Mouse (Mus musculus): Measurements from ENCODE around the gene Opn1sw. TPM values are rescaled to one million over a fixed set of nuclear protein-coding genes. Genes with fewer than 3 reads are reported as not detected.

Gene Opn1sw
- polyA plus RNA-seq (2014; fragmentation: Nextera tagmentation; extraction: Ambion mirVana), result 0.37 and 1.6 TPM in 2 replicates

- no peak within 1 kb of the TSS for H3K27ac ChIP-seq (ENCODE audit: low read depth, low read length)
- no peaks in the 10 kb centered on the region for H3K4me1 ChIP-seq (ENCODE audit: control insufficient read depth, insufficient read depth, low read length)
- ATAC-seq (ENCODE audit: low read depth), result peak; percentile 54; the same call in 1 of the 2 replicates
- no peak within 1 kb of the TSS for H3K4me3 ChIP-seq (ENCODE audit: low read depth, low read length)
- no peaks in the 10 kb centered on the region for H3K27me3 ChIP-seq (ENCODE audit: control insufficient read depth, insufficient read depth, low read length)
- 4% methylated on average over 12 of the region's 12 CpGs for WGBS
- no peaks in the 10 kb centered on the region for H3K36me3 ChIP-seq (ENCODE audit: control insufficient read depth, insufficient read depth, low read length)
- no peak within 1 kb of the TSS for H3K9ac ChIP-seq (replicated peaks; ENCODE audit: low read depth, low read length)
- H3K9me3 ChIP-seq (ENCODE audit: control insufficient read depth, low read length), result no peaks in the 10 kb centered on the region
- H3K4me2 ChIP-seq (ENCODE audit: low read depth, low read length), result no peak within 1 kb of the TSS
Observed at GRCm38 (mm10) chr6:29388052-29388518, at the start of gene Opn1sw. Gene Opn1sw (minus strand): TSS chr6:29388468.

GRCm38 (mm10) chr6:29436461-29436934, 48.2 kb upstream of the Opn1sw start:
- peak overlapping the region; percentile 40 for H3K27ac ChIP-seq (ENCODE audit: low read depth, low read length)
- H3K4me2 ChIP-seq (ENCODE audit: low read depth, low read length), result peak overlapping the region; percentile 70
- H3K4me1 ChIP-seq (ENCODE audit: control insufficient read depth, insufficient read depth, low read length), result peaks cover 11% of the 10 kb centered on the region; the same call in 1 of the 2 replicates
- H3K27me3 ChIP-seq (ENCODE audit: control insufficient read depth, insufficient read depth, low read length), result peaks cover 18% of the 10 kb centered on the region
- no peaks in the 10 kb centered on the region; the same call in 1 of the 2 replicates for H3K36me3 ChIP-seq (ENCODE audit: control insufficient read depth, insufficient read depth, low read length)
- 3% methylated on average over 11 of the region's 11 CpGs for WGBS
- ATAC-seq (ENCODE audit: low read depth), result peak; percentile 52; the same call in 1 of the 2 replicates
- H3K9me3 ChIP-seq (ENCODE audit: control insufficient read depth, low read length), result no peaks in the 10 kb centered on the region
- H3K9ac ChIP-seq (replicated peaks; ENCODE audit: low read depth, low read length), result 0 out of 2 replicates have a peak overlapping the region, but pooled peaks have one; percentile 11
- 0 out of 2 replicates have a peak overlapping the region, but pooled peaks have one; percentile 7 for H3K4me3 ChIP-seq (ENCODE audit: low read depth, low read length)

GRCm38 (mm10) chr6:29435940-29436451, 47.7 kb upstream of the Opn1sw start:
- H3K4me3 ChIP-seq (ENCODE audit: low read depth, low read length), result peak overlapping the region; percentile 36; the same call in 1 of the 2 replicates
- no peaks in the 10 kb centered on the region for H3K9me3 ChIP-seq (ENCODE audit: control insufficient read depth, low read length)
- peak; percentile 46 for ATAC-seq (ENCODE audit: low read depth)
- H3K27ac ChIP-seq (ENCODE audit: low read depth, low read length), result peak overlapping the region; percentile 40
- peaks cover 18% of the 10 kb centered on the region for H3K27me3 ChIP-seq (ENCODE audit: control insufficient read depth, insufficient read depth, low read length)
- 6% methylated on average over 6 of the region's 6 CpGs for WGBS
- H3K36me3 ChIP-seq (ENCODE audit: control insufficient read depth, insufficient read depth, low read length), result no peaks in the 10 kb centered on the region
- peaks cover 11% of the 10 kb centered on the region; the same call in 1 of the 2 replicates for H3K4me1 ChIP-seq (ENCODE audit: control insufficient read depth, insufficient read depth, low read length)
- H3K4me2 ChIP-seq (ENCODE audit: low read depth, low read length), result peak overlapping the region; percentile 70
- no peak overlapping the region for H3K9ac ChIP-seq (replicated peaks; ENCODE audit: low read depth, low read length)

GRCm38 (mm10) chr6:29434911-29435691, 46.8 kb upstream of the Opn1sw start:
- Histone ChIP-seq H3K36me3 (ENCODE audit: control insufficient read depth, insufficient read depth, low read length) (no peaks in the 10 kb centered on the region), H3K9ac (replicated peaks; ENCODE audit: low read depth, low read length) (peak overlapping the region; percentile 8; the same call in 1 of the 2 replicates), H3K4me1 (ENCODE audit: control insufficient read depth, insufficient read depth, low read length) (peaks cover 11% of the 10 kb centered on the region; the same call in 1 of the 2 replicates), H3K27ac (ENCODE audit: low read depth, low read length) (peak overlapping the region; percentile 40), H3K27me3 (ENCODE audit: control insufficient read depth, insufficient read depth, low read length) (peaks cover 18% of the 10 kb centered on the region), H3K9me3 (ENCODE audit: control insufficient read depth, low read length) (no peaks in the 10 kb centered on the region), H3K4me2 (ENCODE audit: low read depth, low read length) (peak overlapping the region; percentile 70), H3K4me3 (ENCODE audit: low read depth, low read length) (peak overlapping the region; percentile 36)
- 6% methylated on average over 11 of the region's 13 CpGs for WGBS
- ATAC-seq (ENCODE audit: low read depth), result peak; percentile 65

- H3K27ac ChIP-seq (ENCODE audit: low read depth, low read length), result peak overlapping the region; percentile 40
- H3K4me3 ChIP-seq (ENCODE audit: low read depth, low read length), result peak overlapping the region; percentile 36
- no peak for ATAC-seq (ENCODE audit: low read depth)
- H3K9ac ChIP-seq (replicated peaks; ENCODE audit: low read depth, low read length), result peak overlapping the region; percentile 50
- peaks cover 18% of the 10 kb centered on the region for H3K27me3 ChIP-seq (ENCODE audit: control insufficient read depth, insufficient read depth, low read length)
- peak overlapping the region; percentile 70 for H3K4me2 ChIP-seq (ENCODE audit: low read depth, low read length)
- H3K9me3 ChIP-seq (ENCODE audit: control insufficient read depth, low read length), result no peaks in the 10 kb centered on the region
- H3K4me1 ChIP-seq (ENCODE audit: control insufficient read depth, insufficient read depth, low read length), result peaks cover 11% of the 10 kb centered on the region; the same call in 1 of the 2 replicates
- H3K36me3 ChIP-seq (ENCODE audit: control insufficient read depth, insufficient read depth, low read length), result no peaks in the 10 kb centered on the region
- WGBS, result 4% methylated on average over 27 of the region's 27 CpGs
Observed at GRCm38 (mm10) chr6:29433804-29434795, 45.8 kb upstream of the Opn1sw start.

- H3K9me3 ChIP-seq (ENCODE audit: control insufficient read depth, low read length), result no peaks in the 10 kb centered on the region
- 0 out of 2 replicates have a peak, but pooled peaks have one; percentile 10 for ATAC-seq (ENCODE audit: low read depth)
- H3K9ac ChIP-seq (replicated peaks; ENCODE audit: low read depth, low read length), result peak within 1 kb of the TSS; percentile 50
- WGBS, result under 1% methylated on average over 61 of the region's 77 CpGs
- no peaks in the 10 kb centered on the region for H3K36me3 ChIP-seq (ENCODE audit: control insufficient read depth, insufficient read depth, low read length)
- H3K27me3 ChIP-seq (ENCODE audit: control insufficient read depth, insufficient read depth, low read length), result peaks cover 18% of the 10 kb centered on the region
- H3K4me1 ChIP-seq (ENCODE audit: control insufficient read depth, insufficient read depth, low read length), result peaks cover 11% of the 10 kb centered on the region; the same call in 1 of the 2 replicates
- H3K4me3 ChIP-seq (ENCODE audit: low read depth, low read length), result peak within 1 kb of the TSS; percentile 36
- peak within 1 kb of the TSS; percentile 1; the same call in 1 of the 2 replicates for H3K27ac ChIP-seq (ENCODE audit: low read depth, low read length)
- H3K4me2 ChIP-seq (ENCODE audit: low read depth, low read length), result peak within 1 kb of the TSS; percentile 70
Observed at GRCm38 (mm10) chr6:29433038-29433803, 45.0 kb upstream of the Opn1sw start, which contains the start of gene Flnc. Gene Flnc (plus strand): TSS chr6:29433256.

- Histone ChIP-seq H3K27me3 (ENCODE audit: control insufficient read depth, insufficient read depth, low read length) (peaks cover 18% of the 10 kb centered on the region), H3K27ac (ENCODE audit: low read depth, low read length) (no peak overlapping the region), H3K4me3 (ENCODE audit: low read depth, low read length) (peak overlapping the region; percentile 36), H3K4me1 (ENCODE audit: control insufficient read depth, insufficient read depth, low read length) (peaks cover 11% of the 10 kb centered on the region; the same call in 1 of the 2 replicates), H3K4me2 (ENCODE audit: low read depth, low read length) (peak overlapping the region; percentile 70), H3K36me3 (ENCODE audit: control insufficient read depth, insufficient read depth, low read length) (no peaks in the 10 kb centered on the region), H3K9ac (replicated peaks; ENCODE audit: low read depth, low read length) (no peak overlapping the region), H3K9me3 (ENCODE audit: control insufficient read depth, low read length) (no peaks in the 10 kb centered on the region)
- ATAC-seq (ENCODE audit: low read depth), result no peak
Observed at GRCm38 (mm10) chr6:29432676-29433037, 44.4 kb upstream of the Opn1sw start.
